Mouse (Mus musculus): ENCODE data around the gene Fbln1.

Gene Fbln1

GRCm38 (mm10) chr15:85205792-85206702 lies at the start of gene Fbln1:
Gene Fbln1 (plus strand): TSS chr15:85205949.
- DNase-seq (ENCODE audit: low spot score in 2 of 2): peak; percentile 68 to 76

GRCm38 (mm10) chr15:85156198-85156597 lies 49.6 kb upstream of the Fbln1 start:
- no peak for DNase-seq (ENCODE audit: low spot score in 2 of 2)

GRCm38 (mm10) chr15:85161416-85161815 lies 44.3 kb upstream of the Fbln1 start:
- no peak for DNase-seq (ENCODE audit: low spot score in 2 of 2)

GRCm38 (mm10) chr15:85162693-85163663 lies 42.8 kb upstream of the Fbln1 start:
- DNase-seq (ENCODE audit: low spot score in 2 of 2): peak; percentile 44 to 73

- DNase-seq (ENCODE audit: low spot score in 2 of 2): no peak
Measured at GRCm38 (mm10) chr15:85166433-85166933, 39.3 kb upstream of the Fbln1 start.

GRCm38 (mm10) chr15:85167086-85167679 lies 38.6 kb upstream of the Fbln1 start:
- no peak for DNase-seq (ENCODE audit: low spot score in 2 of 2)

- DNase-seq (ENCODE audit: low spot score in 2 of 2): peak; percentile 37 to 56
Measured at GRCm38 (mm10) chr15:85172054-85172453, 33.7 kb upstream of the Fbln1 start.

GRCm38 (mm10) chr15:85173425-85173824 lies 32.3 kb upstream of the Fbln1 start:
- DNase-seq (ENCODE audit: low spot score in 2 of 2): no peak

- no peak for DNase-seq (ENCODE audit: low spot score in 2 of 2)
Measured at GRCm38 (mm10) chr15:85174060-85174459, 31.7 kb upstream of the Fbln1 start.

GRCm38 (mm10) chr15:85177576-85177975 lies 28.2 kb upstream of the Fbln1 start:
- DNase-seq (ENCODE audit: low spot score in 2 of 2): no peak

GRCm38 (mm10) chr15:85178172-85178571 lies 27.6 kb upstream of the Fbln1 start:
- DNase-seq (ENCODE audit: low spot score in 2 of 2): no peak

GRCm38 (mm10) chr15:85179528-85180180 lies 26.1 kb upstream of the Fbln1 start:
- DNase-seq (ENCODE audit: low spot score in 2 of 2): no peak

- DNase-seq (ENCODE audit: low spot score in 2 of 2): no peak
Measured at GRCm38 (mm10) chr15:85180368-85180767, 25.4 kb upstream of the Fbln1 start.

- DNase-seq (ENCODE audit: low spot score in 2 of 2): no peak
Measured at GRCm38 (mm10) chr15:85182063-85182462, 23.7 kb upstream of the Fbln1 start.

- peak in 1 of 2 experiments; percentile 66 for DNase-seq (ENCODE audit: low spot score in 2 of 2)
Measured at GRCm38 (mm10) chr15:85186916-85187315, 18.8 kb upstream of the Fbln1 start.

- DNase-seq (ENCODE audit: low spot score in 2 of 2): no peak
Measured at GRCm38 (mm10) chr15:85188167-85188778, 17.5 kb upstream of the Fbln1 start.

- no peak for DNase-seq (ENCODE audit: low spot score in 2 of 2)
Measured at GRCm38 (mm10) chr15:85200446-85201289, 5.1 kb upstream of the Fbln1 start.

- no peak for DNase-seq (ENCODE audit: low spot score in 2 of 2)
Measured at GRCm38 (mm10) chr15:85202199-85202598, 3.5 kb upstream of the Fbln1 start.

GRCm38 (mm10) chr15:85202787-85203186 lies 3.0 kb upstream of the Fbln1 start:
- no peak for DNase-seq (ENCODE audit: low spot score in 2 of 2)

- DNase-seq (ENCODE audit: low spot score in 2 of 2): no peak
Measured at GRCm38 (mm10) chr15:85204383-85204782, 1.4 kb upstream of the Fbln1 start.
